Mouse (Mus musculus) ovary, adult 2 months (tissue): ENCODE measurements around the gene Creg1. TPM values are rescaled to one million over a fixed set of nuclear protein-coding genes. Genes with fewer than 3 reads are reported as not detected.

Experiments
- polyA plus RNA-seq: library from polyadenylated mRNA; depleted of rRNA; stranded (reverse); fragments of >200 nt; gene quantifications from 2 replicates; pipeline ENCODE4 v1.2.3, GENCODE M21; 2012; rRNA removed

Creg1 gene
- polyA plus RNA-seq, result 78.7 and 109 TPM in 2 replicates

GRCm38 (mm10) chr1:165763635-165764372, at the start of gene Creg1:
Creg1 (plus strand) TSS chr1:165763746.

GRCm38 (mm10) chr1:165788511-165788910, 25.0 kb downstream of the Creg1 start, which contains the start of gene Cd247:
Cd247 (plus strand) TSS chr1:165788681.

Other genes starting within 250 kb of the Creg1 start
- gene Mpzl1, start 129.2 kb upstream of the Creg1 start, polyA plus RNA-seq, result 81.2 and 88.5 TPM in 2 replicates
- 11.8 and 15.7 TPM in 2 replicates for gene Rcsd1, start 54.0 kb upstream of the Creg1 start, polyA plus RNA-seq
- gene Cd247, start 24.9 kb downstream of the Creg1 start, polyA plus RNA-seq, result 0.99 and 1.2 TPM in 2 replicates
- 18.8 and 22.4 TPM in 2 replicates for gene Pou2f1, start 238.9 kb downstream of the Creg1 start, polyA plus RNA-seq